Mouse (Mus musculus) adrenal gland, adult 2 months (tissue): Measurements from ENCODE around the gene Tmod1. TPM values are rescaled to one million over a fixed set of nuclear protein-coding genes. Genes with fewer than 3 reads are reported as not detected.

Experiments used
- DNase-seq: peaks from one replicate; pipeline ENCODE4 v3.0.0; 2021
- long read RNA-seq: library from polyadenylated mRNA; stranded (forward); transcript quantifications from one replicate; pipeline ENCODE4 v2.0.0, GENCODE M21; 2021
- polyA plus RNA-seq: library from polyadenylated mRNA; depleted of rRNA; stranded (reverse); fragments of >200 nt; gene quantifications from 2 replicates; pipeline ENCODE4 v1.2.3, GENCODE M21; 2012; rRNA removed
- total RNA-seq, 2 experiments: library from RNA; stranded (reverse); gene quantifications; 2 replicates each; pipeline ENCODE4 v1.2.3; 2021

The Tmod1 gene
- total RNA-seq (1 to 10 TPM; 3.0 to 8.7 TPM), polyA plus RNA-seq (0.89 and 2.2 TPM in 2 replicates)
- long read RNA-seq, transcript Tmod1-201 (10 exons, 3,158 nt): major isoform, 8 of 11 reads
- long read RNA-seq, partial matches to known transcripts: 2 of 11 reads
- long read RNA-seq, other reads (novel, unspliced or antisense): 1 of 11 reads

DNA sequence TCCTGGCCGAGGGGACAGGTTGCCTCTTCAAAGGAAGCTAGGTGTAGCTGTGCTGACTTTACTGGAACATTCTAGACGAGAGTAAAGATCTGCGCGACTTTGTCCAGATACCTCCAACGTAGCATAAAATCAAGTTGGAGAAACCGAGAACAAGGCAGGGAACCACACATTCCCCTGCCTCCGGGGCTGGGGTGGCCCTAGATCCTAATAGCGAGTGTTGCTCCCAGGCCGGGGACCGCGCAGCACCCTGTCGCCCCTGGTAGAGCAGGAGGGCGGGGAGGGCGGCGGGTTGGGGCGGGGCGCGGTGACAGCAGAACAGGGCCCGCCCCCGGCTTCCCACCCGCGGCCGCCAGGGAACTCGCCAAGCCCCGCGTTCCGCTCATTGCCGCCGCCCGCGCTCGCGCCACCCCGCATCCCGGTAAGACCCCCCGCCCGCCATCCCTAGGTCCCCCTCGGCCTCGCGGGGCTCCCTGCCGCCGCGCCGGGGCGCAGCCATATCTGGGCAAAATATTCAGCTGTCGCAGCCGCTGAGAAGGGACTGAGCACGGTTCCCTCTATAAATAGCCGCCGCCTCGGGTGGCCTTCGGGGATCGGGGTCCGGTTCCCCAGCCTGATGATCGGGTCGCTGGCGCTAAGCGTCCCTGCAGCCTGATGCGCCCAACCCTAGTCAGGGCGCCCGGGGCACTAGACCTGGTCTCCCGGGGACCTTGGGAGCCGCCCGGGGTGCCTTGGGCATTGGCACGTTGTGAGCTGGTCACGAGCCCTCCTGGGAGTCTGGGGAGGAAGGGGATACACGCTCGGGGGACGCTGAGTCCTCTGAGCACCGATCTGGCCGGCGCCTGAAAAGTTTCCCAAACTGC lies at the start of gene Tmod1:
TSS of gene Tmod1 (plus strand) at position 44 of the 860 bp plus-strand sequence.
- DNase-seq: peak; percentile 87

DNA sequence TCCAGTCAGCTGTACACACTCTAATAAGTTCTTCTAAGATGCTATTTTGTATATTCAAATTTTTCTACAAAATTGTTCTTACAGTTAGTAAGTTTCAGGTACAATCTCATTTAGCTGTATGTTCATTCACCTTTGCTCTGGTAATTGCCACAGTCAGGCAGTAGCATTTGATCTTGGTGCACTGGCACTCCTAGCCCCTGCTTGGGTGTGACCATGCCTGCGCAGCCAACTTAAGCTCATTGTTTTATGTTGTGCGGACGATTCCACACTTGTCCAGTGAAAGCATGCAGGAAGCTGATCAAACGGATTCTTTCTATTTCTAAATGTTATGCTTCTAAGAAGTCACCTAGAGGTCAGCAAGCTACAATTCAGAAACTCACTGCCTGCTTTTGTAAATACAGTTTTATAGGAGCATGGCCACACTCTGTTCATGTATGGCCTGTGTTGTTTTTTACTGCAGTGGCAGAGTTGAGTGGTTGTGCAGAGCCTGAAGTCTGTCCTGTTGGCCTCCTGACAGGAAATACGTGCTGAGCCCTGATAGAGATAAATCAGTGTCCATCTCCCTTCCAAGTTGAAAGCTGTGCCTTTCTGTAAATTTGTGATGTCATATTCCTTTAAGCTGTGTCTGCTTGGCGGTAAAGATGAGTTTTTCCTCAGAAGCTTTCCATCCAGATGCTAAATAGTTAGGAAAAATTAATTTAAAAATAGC lies 48.2 kb upstream of the Tmod1 start:
- no peak for DNase-seq

DNA sequence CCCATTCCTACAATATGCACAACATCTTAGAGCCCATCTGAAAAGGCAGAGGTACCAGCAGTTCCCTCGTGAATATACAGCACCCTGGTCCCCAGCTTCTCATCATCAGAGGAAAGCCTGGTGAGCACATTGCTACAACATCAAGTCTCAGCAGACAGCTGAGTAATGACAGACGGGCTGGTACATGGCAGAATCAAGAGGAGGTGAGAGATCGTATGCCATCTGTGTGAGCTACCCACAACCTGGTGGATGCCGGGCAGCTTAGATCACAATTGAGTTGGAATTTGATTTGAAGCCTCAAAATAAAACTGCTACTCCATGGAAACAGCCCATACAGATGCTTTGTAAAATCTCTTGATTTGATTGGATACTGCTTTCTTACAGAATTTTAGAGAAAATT lies 40.2 kb upstream of the Tmod1 start:
- no peak for DNase-seq

DNA sequence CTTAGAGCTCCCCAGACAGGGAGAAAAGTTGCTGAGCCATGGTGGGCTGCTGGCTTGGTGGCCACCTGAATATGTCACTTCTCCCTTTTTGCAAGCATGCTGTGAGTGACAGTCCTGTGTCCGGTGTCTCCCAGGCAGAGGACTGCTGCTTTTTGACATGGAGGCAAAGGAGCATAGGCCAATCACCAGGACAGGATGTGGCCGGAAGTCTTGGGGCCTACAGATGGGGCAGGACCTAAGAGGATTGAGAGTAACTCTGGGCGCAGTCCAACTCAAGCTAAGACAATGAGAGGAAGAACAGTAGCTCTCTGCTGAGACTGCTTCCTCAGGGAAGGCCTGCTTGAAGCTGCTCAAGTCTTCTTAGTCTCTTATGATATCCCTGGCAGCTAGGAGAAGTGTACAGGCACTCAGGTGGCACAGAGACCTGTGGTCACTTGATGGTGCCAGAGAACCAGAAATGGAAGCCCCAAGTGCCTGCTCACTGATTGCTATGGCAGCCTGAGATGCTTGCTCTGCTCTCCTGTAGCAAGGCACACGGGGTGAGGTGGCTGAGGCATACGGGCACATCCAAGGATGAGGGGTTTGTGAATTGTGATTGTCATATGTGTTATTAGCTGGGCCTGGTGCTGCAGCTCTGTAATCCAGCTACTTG lies 30.5 kb upstream of the Tmod1 start:
- no peak for DNase-seq

DNA sequence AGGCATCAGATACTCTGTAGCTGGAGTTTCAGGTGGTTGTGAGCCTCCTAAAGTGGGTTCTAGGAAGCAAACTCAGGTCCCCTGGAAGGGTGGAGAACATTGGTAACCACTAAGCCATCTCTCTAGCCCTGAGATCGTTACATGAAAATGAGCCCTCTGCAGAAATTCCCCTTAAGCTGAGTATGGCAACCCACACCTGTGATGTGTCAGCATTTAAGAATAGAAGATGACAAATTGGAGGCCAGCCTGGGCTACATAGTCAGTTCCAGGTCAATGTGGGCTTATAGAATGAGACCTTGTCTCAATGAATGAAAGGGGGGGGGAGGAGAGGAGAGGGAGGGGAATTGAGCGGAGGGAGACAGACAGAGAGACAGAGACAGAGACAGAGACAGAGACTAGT lies 27.0 kb upstream of the Tmod1 start:
- no peak for DNase-seq

DNA sequence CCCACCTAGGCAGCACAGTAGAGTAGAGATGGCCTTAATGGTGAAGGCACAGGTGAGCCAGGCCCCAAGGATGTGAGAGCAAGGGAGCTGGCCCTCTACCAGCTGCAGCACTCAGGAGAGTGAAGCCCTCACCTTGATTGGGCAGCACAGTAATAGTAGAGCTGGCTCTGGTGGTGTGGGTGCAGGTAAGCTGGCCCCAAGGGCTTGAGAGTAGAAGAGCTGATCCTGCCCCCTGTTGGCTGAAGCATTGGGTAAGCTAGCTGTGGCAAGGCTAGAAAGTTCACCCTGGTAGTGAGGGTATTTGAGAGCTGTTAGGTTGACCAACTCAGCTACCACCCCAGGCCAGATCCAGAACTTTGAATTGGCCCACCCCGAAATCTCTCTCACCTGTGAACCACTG lies 23.1 kb upstream of the Tmod1 start:
- DNase-seq: no peak

DNA sequence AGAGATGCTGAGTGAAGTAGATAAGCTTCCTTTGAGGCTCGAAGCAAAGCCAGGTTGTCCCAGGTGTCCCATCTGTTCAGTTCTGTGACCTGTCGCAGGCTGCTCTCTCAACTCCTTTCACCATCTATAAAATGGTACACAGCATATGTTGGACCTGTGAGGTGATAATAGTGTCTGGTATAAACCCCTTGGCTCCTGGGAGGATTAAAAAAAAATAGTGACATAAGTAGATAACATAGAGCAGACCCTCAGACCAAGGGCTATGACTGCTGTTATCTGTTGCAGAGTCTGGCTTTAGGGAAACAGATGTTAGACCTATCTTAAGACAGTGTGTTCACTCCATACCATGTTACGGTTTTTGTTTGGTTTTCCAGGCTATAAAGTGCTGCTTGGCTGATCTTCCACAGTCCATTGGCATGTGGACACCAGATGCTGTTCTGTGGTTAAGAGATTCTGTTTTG lies 15.7 kb upstream of the Tmod1 start:
- no peak for DNase-seq

DNA sequence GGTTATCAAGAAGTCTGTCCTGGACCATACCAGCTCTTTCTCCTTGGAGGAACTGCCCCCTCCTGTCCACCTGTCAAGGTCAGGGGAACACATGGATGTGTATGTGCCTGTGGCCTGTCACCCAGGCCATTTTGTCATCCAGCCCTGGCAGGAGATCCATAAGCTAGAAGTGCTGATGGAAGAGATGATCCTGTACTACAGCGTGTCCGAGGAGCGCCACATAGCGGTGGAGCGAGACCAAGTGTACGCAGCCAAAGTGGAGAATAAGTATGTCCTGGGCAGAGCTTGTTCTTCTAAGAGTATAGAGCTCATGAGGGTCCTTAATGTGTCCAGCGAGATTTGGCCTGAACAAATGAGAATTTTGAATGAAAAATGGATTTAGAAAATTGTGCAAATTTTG lies 12.8 kb upstream of the Tmod1 start:
- DNase-seq: peak; percentile 25

DNA sequence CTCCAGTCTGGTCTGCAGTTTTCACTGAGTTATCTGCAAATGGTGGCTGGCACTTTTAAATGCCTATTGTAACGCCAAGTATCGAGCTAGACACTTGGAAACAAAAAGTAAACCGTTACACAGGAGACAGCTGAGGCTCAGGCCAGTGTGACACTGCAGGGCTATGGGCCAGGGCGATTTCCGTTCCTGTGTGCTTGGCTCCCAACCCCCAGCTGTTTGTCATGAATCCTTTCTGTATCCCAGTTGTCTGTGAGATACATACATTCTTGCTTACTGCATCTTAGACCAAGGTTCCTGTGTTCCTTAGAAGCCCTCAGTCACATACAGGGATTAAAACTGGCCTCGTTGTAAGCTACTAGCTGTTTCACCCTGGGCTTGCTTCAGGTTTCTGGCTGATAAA lies 10.5 kb upstream of the Tmod1 start:
- DNase-seq: no peak

DNA sequence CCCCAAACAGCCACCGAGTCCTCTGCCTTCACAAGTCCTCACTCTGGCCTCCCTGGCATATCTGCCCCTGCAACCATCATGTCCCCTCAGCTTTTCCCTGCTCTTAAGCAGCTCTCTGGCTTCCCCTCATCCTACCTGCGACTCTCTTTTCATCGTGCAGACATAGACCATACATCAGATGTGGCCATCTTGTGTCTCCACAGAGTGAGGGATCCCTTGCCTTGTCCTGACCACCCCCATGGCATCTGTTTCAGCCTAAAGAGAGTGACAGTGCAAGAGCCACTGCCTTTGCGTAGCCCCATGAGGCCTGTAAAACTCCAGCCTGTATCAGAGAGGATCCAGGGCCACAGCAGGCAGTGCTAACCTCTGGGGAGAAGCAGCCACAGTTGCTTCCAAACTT lies 10.0 kb upstream of the Tmod1 start:
- no peak for DNase-seq

DNA sequence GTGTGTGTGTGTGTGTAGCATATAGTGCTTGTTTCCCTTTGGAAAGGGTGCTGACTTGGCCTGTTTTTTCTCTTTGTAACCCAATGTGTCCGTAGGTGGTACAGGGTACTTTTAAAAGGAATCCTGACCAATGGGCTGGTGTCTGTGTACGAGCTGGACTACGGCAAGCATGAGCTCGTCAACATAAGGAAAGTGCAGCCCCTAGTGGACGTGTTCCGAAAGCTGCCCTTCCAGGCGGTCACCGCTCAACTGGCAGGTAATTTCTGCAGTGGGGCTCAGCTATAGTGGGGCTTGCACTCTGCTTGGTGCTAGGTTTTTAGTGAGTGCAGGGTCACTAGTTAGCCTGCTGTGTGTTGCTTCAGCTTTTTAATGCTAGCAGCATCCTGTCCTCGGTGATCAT lies 9.2 kb upstream of the Tmod1 start:
- no peak for DNase-seq

DNA sequence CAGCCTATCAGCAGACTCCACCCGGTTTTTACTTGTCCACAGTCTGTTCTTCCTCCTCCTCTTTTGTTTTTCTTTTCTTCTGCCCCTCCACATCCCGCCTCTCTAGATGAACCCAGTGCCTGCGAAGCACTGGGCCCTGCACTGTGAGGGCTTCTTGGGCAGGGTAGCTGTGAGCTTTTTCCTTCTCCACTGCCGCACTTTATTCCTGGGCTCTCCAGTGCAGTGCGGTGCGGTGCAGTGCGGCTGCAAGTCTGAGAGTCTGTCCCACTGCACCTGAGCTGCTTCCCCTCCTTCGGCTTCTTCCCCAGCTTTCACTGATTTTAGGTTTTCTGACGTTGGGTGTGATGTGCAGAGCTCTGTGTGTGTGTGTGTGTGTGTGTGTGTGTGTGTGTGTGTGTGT lies 6.3 kb upstream of the Tmod1 start:
- DNase-seq: no peak

DNA sequence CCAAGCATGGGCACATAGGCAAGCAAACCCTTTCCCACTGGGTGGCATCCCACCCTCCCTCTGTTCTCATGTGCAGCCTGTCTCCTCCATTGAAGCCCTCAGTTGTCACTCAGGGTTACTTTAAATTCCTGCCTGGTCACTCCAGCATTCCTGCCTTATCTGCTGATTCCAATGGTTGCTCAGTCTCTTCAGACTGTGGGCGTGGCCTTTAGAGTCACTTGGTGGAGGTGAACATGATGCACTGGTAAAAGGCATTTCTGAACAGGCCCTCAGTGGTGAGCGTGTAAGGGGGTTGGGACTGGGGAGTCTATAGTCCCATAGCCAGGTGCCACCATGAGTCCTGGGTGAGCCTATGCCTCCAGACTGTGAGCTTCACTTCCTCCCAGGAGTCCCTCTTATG lies 5.5 kb upstream of the Tmod1 start:
- no peak for DNase-seq

DNA sequence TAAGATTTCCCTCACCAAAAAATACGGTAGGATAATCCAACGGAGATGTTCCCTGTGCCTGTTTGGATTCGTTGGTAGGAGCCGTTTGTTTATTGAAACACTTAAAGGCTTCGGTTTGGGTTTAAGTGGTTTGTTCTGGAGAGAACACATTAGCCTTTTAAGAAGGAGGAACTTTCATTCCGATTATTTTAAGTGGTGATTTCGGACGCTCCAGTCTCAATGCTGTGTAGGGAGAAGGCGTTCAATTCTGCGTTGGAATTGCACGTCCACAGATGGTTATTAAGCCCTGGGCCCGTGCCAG lies 194 bp upstream of the Tmod1 start:
- no peak for DNase-seq

DNA sequence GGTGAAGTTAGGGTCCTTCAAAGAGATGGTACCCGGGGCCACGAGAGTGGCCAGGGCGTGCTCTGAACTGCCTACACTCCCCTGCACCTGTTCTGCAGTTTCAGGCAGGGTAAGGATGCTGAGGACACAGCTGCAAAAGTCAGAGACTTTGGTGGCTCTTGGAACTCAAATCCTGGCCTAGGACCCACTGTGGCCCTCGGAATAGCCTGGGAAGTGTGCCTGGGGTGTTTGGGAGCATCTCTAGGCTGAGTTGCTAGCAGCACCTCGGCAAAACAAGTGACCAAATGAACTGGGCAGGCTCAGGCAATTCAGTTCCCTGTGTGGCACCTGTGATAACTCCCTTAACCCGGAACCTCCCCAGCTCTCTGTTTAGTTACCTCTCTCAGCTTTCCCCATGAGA lies 1.2 kb downstream of the Tmod1 start:
- no peak for DNase-seq

DNA sequence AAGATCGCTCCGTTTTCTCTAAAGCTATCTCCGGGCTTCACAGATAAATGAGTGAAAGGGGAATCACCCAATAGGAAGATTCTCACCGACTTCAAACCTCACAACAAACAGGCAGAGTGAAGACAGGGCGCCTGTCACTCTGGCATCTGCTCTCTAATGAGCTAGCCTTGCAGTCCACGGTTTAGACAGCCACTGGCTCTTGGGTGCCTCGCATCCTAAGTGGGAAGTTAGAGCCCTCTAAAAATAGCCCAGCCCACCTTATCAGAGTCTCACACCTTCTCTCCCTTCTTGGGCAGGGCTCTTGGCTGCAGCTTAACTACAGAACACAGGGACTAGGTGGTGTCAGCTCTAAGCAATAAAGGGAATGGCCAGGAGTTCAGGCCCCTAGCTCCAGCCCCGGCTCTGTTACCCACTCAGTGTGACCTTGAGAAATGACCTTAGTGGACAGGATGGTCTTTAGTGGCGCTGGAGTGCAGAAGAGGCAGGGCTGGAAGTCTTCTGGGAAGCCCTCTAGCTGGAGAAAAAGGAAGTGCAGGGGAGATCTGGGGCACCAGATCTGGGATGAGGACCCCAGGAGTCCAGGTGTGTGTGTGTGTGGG lies 2.0 kb downstream of the Tmod1 start:
- DNase-seq: peak; percentile 29

DNA sequence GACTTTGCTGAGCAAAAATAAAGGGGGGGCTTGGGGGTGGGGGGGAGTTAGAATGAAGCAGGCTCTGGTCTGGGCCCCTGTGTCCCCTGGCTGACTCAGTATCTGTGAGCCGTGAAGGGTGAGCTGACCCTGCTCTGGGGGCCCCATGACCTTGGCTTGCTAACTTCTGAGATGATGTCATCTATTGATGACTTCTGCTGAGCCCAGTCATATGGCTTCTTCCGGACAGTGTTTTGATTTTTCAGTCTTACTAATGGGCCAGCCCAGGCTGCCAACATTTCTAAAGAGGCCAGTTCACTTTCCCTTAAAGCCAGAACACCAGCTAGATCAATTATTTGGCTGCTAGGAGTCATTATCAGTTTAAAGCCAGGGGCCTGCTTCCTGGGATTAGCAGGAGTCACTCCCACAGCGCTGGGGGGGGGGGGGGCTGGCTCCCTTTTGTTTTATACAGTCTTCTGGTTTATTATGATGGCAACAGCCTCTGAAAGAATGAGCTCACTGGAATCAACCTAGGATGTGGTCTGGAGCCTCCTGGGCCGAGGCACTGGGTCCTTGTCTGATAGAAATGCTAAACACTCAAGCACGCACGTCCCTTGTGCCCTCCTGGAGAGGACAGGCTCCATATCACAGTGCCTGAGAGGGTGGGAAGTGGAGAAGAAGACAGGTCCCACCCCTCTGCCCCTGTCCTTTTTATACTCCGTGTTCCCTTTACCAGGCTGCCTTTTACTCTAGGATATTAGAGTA lies 3.2 kb downstream of the Tmod1 start:
- DNase-seq: peak; percentile 83

DNA sequence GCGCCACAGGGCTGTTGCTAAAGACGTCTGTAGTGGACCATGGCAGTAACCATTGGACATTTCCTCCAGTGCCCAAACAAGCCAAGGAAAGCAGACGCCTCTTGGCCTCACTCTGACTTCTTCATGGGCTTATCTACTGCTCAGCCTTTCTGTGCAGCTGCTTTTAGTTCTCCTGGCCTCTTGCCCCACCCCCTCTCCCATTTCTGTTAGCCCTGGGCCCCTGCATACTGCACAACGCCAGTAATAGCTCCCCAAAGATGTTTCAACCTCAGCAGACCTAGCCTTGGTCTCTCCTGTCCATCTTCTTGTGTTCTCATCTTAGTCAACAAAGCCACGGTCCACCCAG lies 3.7 kb downstream of the Tmod1 start:
- no peak for DNase-seq

DNA sequence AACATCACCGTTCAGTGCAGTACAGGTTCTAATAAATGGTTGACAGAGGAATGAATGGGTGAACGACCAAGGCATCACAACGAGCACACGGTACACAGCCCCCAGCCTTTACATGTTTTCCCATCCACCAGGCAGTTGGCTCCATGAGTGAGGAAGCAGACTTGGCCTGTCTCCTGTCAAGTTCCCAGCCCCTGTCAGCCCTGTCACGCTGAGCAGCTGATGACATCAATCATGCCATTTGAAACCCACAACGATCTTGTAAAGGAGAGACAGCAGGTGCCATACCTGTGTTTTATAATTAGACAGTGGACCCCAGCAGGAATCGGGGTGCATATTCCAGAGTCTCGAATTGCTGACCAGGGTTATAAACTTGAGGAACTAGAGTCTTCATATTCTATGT lies 4.6 kb downstream of the Tmod1 start:
- DNase-seq: no peak

DNA sequence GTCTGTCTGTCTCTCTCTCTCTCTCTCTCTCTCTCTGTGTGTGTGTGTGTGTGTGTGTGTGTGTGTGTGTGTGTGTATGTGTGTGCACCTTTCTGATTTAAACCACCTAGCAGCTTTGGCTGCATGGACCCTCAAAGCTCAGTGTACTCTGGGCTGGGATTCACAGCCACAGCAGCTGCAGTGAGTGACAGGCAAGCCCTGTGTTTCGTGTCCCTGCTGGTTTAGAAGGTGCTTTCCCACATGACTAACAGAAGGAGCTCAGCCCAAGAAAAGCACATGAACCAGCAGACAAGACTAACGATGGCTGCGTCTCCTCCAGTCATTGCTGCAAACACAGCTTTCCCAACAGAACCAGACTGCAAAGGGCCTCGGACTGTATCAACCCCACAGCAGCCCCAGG lies 9.2 kb downstream of the Tmod1 start:
- no peak for DNase-seq

DNA sequence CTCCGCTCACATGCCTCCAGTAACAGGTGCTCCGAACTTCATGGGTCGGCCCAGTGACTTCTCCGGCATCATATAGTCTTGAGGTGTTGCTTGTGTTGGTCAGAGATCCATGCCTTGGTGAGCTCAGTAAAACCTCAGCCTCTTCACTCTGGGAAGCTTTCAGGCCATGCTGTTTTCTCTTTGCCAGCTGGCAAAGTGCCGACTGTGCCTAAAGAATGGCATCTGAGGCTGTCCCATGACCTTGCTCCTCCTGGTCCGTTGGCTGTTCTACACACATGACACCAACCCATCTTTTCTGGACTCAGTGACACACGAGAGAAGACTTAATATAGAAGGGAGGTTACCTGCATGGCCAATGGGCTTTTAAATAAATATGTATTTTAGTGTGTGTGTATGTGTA lies 9.7 kb downstream of the Tmod1 start:
- DNase-seq: no peak
